Mouse (Mus musculus) erythroblast, adult 5-6 weeks (primary cell): ENCODE measurements around the gene Olfr97. TPM values are rescaled to one million over a fixed set of nuclear protein-coding genes. Genes with fewer than 3 reads are reported as not detected.

ENCODE experiments used
- ATAC-seq: replicated peaks from 2 replicates; pipeline ENCODE4 v1.8.0; 2016; ENCODE audit warnings: moderate number of reproducible peaks, mild to moderate bottlenecking, moderate TSS enrichment, inconsistent platforms; ENCODE audit not compliant: poor library complexity, low FRiP score, severe bottlenecking
- total RNA-seq, 2 experiments: library from RNA; stranded (forward) in 1 of 2; stranded (reverse) in 1 of 2; fragments of 150-400 nt in 1 of 2; fragments of 200-764, 138-1000 nt in 1 of 2; gene quantifications; 2 replicates each; pipeline versions ENCODE4 v1.2.3 to v1.2.4; 2015 to 2017; ENCODE audit warnings: low replicate concordance in 2 of 2

The Olfr97 gene
- total RNA-seq, 2 experiments from 2014 or later, result not detected

- ATAC-seq, result no peak
Measured at GRCm38 (mm10) chr17:37196845-37197724, 40.0 kb downstream of the Olfr97 start.

DNA sequence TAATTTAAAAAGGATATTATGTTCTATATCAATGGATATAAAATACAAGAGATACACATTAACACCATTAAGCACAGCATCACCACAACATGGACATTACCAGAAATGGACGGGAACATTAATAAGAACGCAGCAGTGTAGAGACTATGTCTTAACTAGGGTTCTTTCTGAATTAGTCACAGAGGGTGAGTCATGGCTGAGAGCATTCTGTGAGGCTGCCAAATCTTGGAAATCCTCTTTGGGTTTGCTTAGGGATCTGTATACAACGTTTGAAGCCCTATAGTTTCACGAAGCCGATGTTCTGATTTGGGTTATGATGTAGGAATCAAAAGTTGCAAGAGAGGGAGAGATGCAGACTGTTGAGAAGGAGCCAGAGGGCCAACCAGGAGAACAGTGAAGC lies 42.3 kb downstream of the Olfr97 start:
- ATAC-seq, result no peak

DNA sequence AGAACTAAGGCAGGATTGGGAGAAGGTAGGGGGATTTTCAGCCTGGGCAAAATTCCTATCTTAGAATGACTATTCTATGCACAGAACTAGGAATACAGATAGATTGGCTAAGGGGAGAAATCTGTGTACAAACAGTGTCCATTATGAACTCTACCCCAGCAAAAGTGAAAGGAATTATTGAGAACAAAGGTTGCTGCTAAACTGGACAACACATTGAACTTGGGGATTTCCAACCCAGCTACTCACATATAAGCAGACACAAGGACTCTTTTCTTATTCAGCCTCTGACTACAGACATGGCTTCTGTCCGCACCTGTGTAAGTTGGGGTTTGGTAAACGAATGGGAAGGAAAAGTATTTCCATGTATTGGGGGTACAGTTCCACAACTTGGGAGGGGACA lies 43.5 kb downstream of the Olfr97 start, which contains the start of gene Ubd:
Ubd (plus strand) TSS at position 237 of the 400 bp plus-strand sequence.
- ATAC-seq, result no peak

DNA sequence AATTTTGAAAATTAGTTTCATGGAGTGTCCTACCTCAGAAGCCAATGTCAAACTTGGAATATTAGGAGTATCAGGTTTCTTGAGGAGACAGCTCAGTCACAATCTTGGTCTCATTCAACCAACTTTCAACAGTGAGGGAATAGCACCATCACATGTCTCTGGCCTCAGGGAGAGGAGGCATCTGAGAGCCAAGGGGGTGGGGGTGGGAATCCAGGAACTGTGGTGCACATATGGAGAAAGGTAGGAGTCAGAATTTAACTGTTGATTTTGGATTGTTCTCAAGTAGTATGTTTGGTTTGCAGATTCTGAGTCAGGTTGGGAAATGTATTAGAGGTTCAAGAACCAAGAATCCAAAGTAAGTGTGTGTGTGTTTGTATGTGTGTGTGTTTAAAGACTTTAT lies 44.1 kb downstream of the Olfr97 start:
- ATAC-seq, result no peak

- no peak for ATAC-seq
Measured at GRCm38 (mm10) chr17:37190711-37191110, 46.4 kb downstream of the Olfr97 start.

GRCm38 (mm10) chr17:37185474-37185873 lies 51.7 kb downstream of the Olfr97 start:
- ATAC-seq, result no peak

Other genes with a start within 250 kb of the Olfr97 start
- not detected in 2 replicates for gene H2-M5, start 247.8 kb downstream of the Olfr97 start, total RNA-seq (2015; ENCODE audit: low replicate concordance)
- gene H2-M5, start 247.8 kb downstream of the Olfr97 start, total RNA-seq (2017; ENCODE audit: low replicate concordance), result not detected in 2 replicates
- not detected in 2 replicates for gene Zfp57, start 236.2 kb downstream of the Olfr97 start, total RNA-seq (2015; ENCODE audit: low replicate concordance)
- not detected in 2 replicates for gene Zfp57, start 236.2 kb downstream of the Olfr97 start, total RNA-seq (2017; ENCODE audit: low replicate concordance)
- not detected in 2 replicates for gene Mog, start 213.9 kb downstream of the Olfr97 start, total RNA-seq (2015; ENCODE audit: low replicate concordance)
- gene Mog, start 213.9 kb downstream of the Olfr97 start, total RNA-seq (2017; ENCODE audit: low replicate concordance), result not detected in 2 replicates
- 0.42 and 1.2 TPM in 2 replicates for gene Gabbr1, start 191.4 kb downstream of the Olfr97 start, total RNA-seq (2015; ENCODE audit: low replicate concordance)
- 0.85 and 1.1 TPM in 2 replicates for gene Gabbr1, start 191.4 kb downstream of the Olfr97 start, total RNA-seq (2017; ENCODE audit: low replicate concordance)
- not detected in 2 replicates for gene Olfr90, start 148.8 kb downstream of the Olfr97 start, total RNA-seq (2015; ENCODE audit: low replicate concordance)
- not detected in 2 replicates for gene Olfr90, start 148.8 kb downstream of the Olfr97 start, total RNA-seq (2017; ENCODE audit: low replicate concordance)
- gene Olfr91, start 139.1 kb downstream of the Olfr97 start, total RNA-seq (2015; ENCODE audit: low replicate concordance), result not detected in 2 replicates
- gene Olfr91, start 139.1 kb downstream of the Olfr97 start, total RNA-seq (2017; ENCODE audit: low replicate concordance), result not detected in 2 replicates
- gene Olfr92, start 117.2 kb downstream of the Olfr97 start, total RNA-seq (2015; ENCODE audit: low replicate concordance), result not detected in 2 replicates
- not detected in 2 replicates for gene Olfr92, start 117.2 kb downstream of the Olfr97 start, total RNA-seq (2017; ENCODE audit: low replicate concordance)
- not detected in 2 replicates for gene Olfr93, start 75.8 kb downstream of the Olfr97 start, total RNA-seq (2015; ENCODE audit: low replicate concordance)
- not detected in 2 replicates for gene Olfr93, start 75.8 kb downstream of the Olfr97 start, total RNA-seq (2017; ENCODE audit: low replicate concordance)
- gene Ubd, start 43.4 kb downstream of the Olfr97 start, total RNA-seq (2015; ENCODE audit: low replicate concordance), result 5.4 TPM in 1 of 2 replicates, not detected in the other
- gene Ubd, start 43.4 kb downstream of the Olfr97 start, total RNA-seq (2017; ENCODE audit: low replicate concordance), result 1.7 and 4.7 TPM in 2 replicates
- gene Olfr94, start 36.3 kb downstream of the Olfr97 start, total RNA-seq (2015; ENCODE audit: low replicate concordance), result not detected in 2 replicates
- gene Olfr94, start 36.3 kb downstream of the Olfr97 start, total RNA-seq (2017; ENCODE audit: low replicate concordance), result not detected in 2 replicates
- gene Olfr95, start 24.2 kb downstream of the Olfr97 start, total RNA-seq (2015; ENCODE audit: low replicate concordance), result not detected in 2 replicates
- gene Olfr95, start 24.2 kb downstream of the Olfr97 start, total RNA-seq (2017; ENCODE audit: low replicate concordance), result not detected in 2 replicates
- not detected in 2 replicates for gene Olfr96, start 17.2 kb downstream of the Olfr97 start, total RNA-seq (2015; ENCODE audit: low replicate concordance)
- not detected in 2 replicates for gene Olfr96, start 17.2 kb downstream of the Olfr97 start, total RNA-seq (2017; ENCODE audit: low replicate concordance)
- not detected in 2 replicates for gene Olfr98, start 26.4 kb upstream of the Olfr97 start, total RNA-seq (2015; ENCODE audit: low replicate concordance)
- not detected in 2 replicates for gene Olfr98, start 26.4 kb upstream of the Olfr97 start, total RNA-seq (2017; ENCODE audit: low replicate concordance)
- gene H2-M3, start 32.9 kb upstream of the Olfr97 start, total RNA-seq (2015; ENCODE audit: low replicate concordance), result not detected in 2 replicates
- 2.9 and 3.3 TPM in 2 replicates for gene H2-M3, start 32.9 kb upstream of the Olfr97 start, total RNA-seq (2017; ENCODE audit: low replicate concordance)
- gene Olfr99, start 46.1 kb upstream of the Olfr97 start, total RNA-seq (2015; ENCODE audit: low replicate concordance), result not detected in 2 replicates
- gene Olfr99, start 46.1 kb upstream of the Olfr97 start, total RNA-seq (2017; ENCODE audit: low replicate concordance), result 1.7 TPM in 1 of 2 replicates, not detected in the other
- gene Olfr101, start 67.0 kb upstream of the Olfr97 start, total RNA-seq (2015; ENCODE audit: low replicate concordance), result not detected in 2 replicates
- not detected in 2 replicates for gene Olfr101, start 67.0 kb upstream of the Olfr97 start, total RNA-seq (2017; ENCODE audit: low replicate concordance)
- gene Olfr102, start 79.7 kb upstream of the Olfr97 start, total RNA-seq (2015; ENCODE audit: low replicate concordance), result not detected in 2 replicates
- not detected in 2 replicates for gene Olfr102, start 79.7 kb upstream of the Olfr97 start, total RNA-seq (2017; ENCODE audit: low replicate concordance)
- gene Olfr103, start 102.4 kb upstream of the Olfr97 start, total RNA-seq (2015; ENCODE audit: low replicate concordance), result not detected in 2 replicates
- gene Olfr103, start 102.4 kb upstream of the Olfr97 start, total RNA-seq (2017; ENCODE audit: low replicate concordance), result not detected in 2 replicates
- gene Olfr104-ps, start 122.3 kb upstream of the Olfr97 start, total RNA-seq (2015; ENCODE audit: low replicate concordance), result not detected in 2 replicates
- not detected in 2 replicates for gene Olfr104-ps, start 122.3 kb upstream of the Olfr97 start, total RNA-seq (2017; ENCODE audit: low replicate concordance)
- not detected in 2 replicates for gene Olfr105-ps, start 141.7 kb upstream of the Olfr97 start, total RNA-seq (2015; ENCODE audit: low replicate concordance)
- gene Olfr105-ps, start 141.7 kb upstream of the Olfr97 start, total RNA-seq (2017; ENCODE audit: low replicate concordance), result not detected in 2 replicates
- gene Olfr106-ps, start 153.1 kb upstream of the Olfr97 start, total RNA-seq (2015; ENCODE audit: low replicate concordance), result not detected in 2 replicates
- gene Olfr106-ps, start 153.1 kb upstream of the Olfr97 start, total RNA-seq (2017; ENCODE audit: low replicate concordance), result not detected in 2 replicates
- not detected in 2 replicates for gene Olfr107, start 161.9 kb upstream of the Olfr97 start, total RNA-seq (2015; ENCODE audit: low replicate concordance)
- gene Olfr107, start 161.9 kb upstream of the Olfr97 start, total RNA-seq (2017; ENCODE audit: low replicate concordance), result 0.56 TPM in 1 of 2 replicates, not detected in the other
- not detected in 2 replicates for gene Olfr108, start 208.2 kb upstream of the Olfr97 start, total RNA-seq (2015; ENCODE audit: low replicate concordance)
- not detected in 2 replicates for gene Olfr108, start 208.2 kb upstream of the Olfr97 start, total RNA-seq (2017; ENCODE audit: low replicate concordance)
- gene Olfr109, start 221.6 kb upstream of the Olfr97 start, total RNA-seq (2015; ENCODE audit: low replicate concordance), result not detected in 2 replicates
- not detected in 2 replicates for gene Olfr109, start 221.6 kb upstream of the Olfr97 start, total RNA-seq (2017; ENCODE audit: low replicate concordance)
- gene H2-M2, start 246.2 kb upstream of the Olfr97 start, total RNA-seq (2015; ENCODE audit: low replicate concordance), result not detected in 2 replicates
- gene H2-M2, start 246.2 kb upstream of the Olfr97 start, total RNA-seq (2017; ENCODE audit: low replicate concordance), result 0.34 TPM in 1 of 2 replicates, not detected in the other